13 mouse cellular contexts compared by ENCODE assay signal in the genomic region with DNA sequence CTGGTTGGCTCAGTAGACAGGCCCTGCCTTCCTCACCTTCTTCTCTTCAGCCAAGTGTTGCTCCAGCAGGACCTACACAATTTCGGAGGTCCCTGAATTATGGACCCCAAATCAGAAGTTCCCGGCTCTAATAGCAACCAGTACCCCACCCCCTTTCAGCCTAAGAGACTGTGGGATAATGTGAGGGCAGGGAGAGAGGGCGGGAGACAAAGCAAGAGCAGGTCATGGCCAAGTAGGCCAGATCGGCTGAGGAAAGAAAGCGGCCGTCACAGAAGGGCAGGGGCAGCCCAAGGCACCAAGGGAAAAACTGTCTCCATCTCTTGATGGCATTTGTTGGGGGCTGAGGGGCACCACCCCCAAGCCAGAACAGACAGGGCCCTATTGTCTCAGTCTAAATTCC. TPM values are rescaled to one million over a fixed set of nuclear protein-coding genes. Genes with fewer than 3 reads are reported as not detected.
DNase-seq lines count a peak whose midpoint lies in the region; ATAC-seq and TF ChIP-seq lines count a peak whose summit lies in the region.
"Had no signal": no experiment of that assay in that cellular context is flagged by ENCODE, and none has a peak within 500 bp of the region (broad histone marks: within the 10 kb centered on the region; RNA-seq: fewer than 3 reads in every experiment).

Egfl8 (minus strand) TSS at position 101 of the 400 bp plus-strand sequence.

- no peaks in the 10 kb centered on the region for H3K27me3 ChIP-seq in kidney, adult 2 months (replicated peaks; ENCODE audit: control insufficient read depth, insufficient read depth, low read length)
- no peaks in the 10 kb centered on the region for H3K27me3 ChIP-seq in kidney, embryonic 14.5 days (ENCODE audit: control insufficient read depth, insufficient read depth, low read length)
- H3K27me3 ChIP-seq in neural tube, embryonic 11.5 days (ENCODE audit: control insufficient read depth, insufficient read depth, low read length) = no peaks in the 10 kb centered on the region
- H3K27me3 ChIP-seq: limb, embryonic 13.5 days had no signal

- no peaks in the 10 kb centered on the region for H3K4me1 ChIP-seq in kidney, adult 2 months (ENCODE audit: control insufficient read depth, insufficient read depth, low read length)
- H3K4me1 ChIP-seq in kidney, embryonic 14.5 days (ENCODE audit: control insufficient read depth, insufficient read depth, low read length) = no peaks in the 10 kb centered on the region
- no peaks in the 10 kb centered on the region for H3K4me1 ChIP-seq in neural tube, embryonic 11.5 days (ENCODE audit: control insufficient read depth, insufficient read depth, low read length)
- peaks cover 17% of the 10 kb centered on the region for H3K4me1 ChIP-seq in olfactory bulb, adult 2 months (ENCODE audit: control insufficient read depth, insufficient read depth, low read length)
- H3K4me1 ChIP-seq: limb, embryonic 13.5 days had no signal

- no peaks in the 10 kb centered on the region; the same call in 1 of the 2 replicates for H3K36me3 ChIP-seq in kidney, adult 2 months (ENCODE audit: control insufficient read depth, insufficient read depth, low read length)
- H3K36me3 ChIP-seq in kidney, embryonic 14.5 days (ENCODE audit: control insufficient read depth, insufficient read depth, low read length) = peaks cover 53% of the 10 kb centered on the region
- peaks cover 10% of the 10 kb centered on the region for H3K36me3 ChIP-seq in neural tube, embryonic 11.5 days (ENCODE audit: control insufficient read depth, insufficient read depth, low read length)

- no peak for ATAC-seq in kidney, embryonic 14.5 days (ENCODE audit: low FRiP score, low TSS enrichment)
- no peak for ATAC-seq in neural tube, embryonic 11.5 days (ENCODE audit: insufficient read depth, low FRiP score, low TSS enrichment)
- ATAC-seq: inflammation-experienced regulatory T-cells, adult 6 months had no signal

- no peaks in the 10 kb centered on the region for H3K9me3 ChIP-seq in kidney, embryonic 14.5 days (ENCODE audit: control insufficient read depth, low read length)
- H3K9me3 ChIP-seq in neural tube, embryonic 11.5 days (ENCODE audit: control insufficient read depth, low read length) = no peaks in the 10 kb centered on the region
- H3K9me3 ChIP-seq: limb, embryonic 13.5 days had no signal

- no peak within 1 kb of the TSS for H3K4me3 ChIP-seq in kidney, adult 2 months (ENCODE audit: insufficient read depth, low read depth, low read length)
- H3K4me3 ChIP-seq in kidney, embryonic 14.5 days (ENCODE audit: low read length) = no peak within 1 kb of the TSS
- no peak within 1 kb of the TSS for H3K4me3 ChIP-seq in neural tube, embryonic 11.5 days (ENCODE audit: low read depth, low read length)
- no peak within 1 kb of the TSS for H3K4me3 ChIP-seq in olfactory bulb, adult 2 months (ENCODE audit: insufficient read depth, low read depth, low read length)
- H3K4me3 ChIP-seq: limb, embryonic 13.5 days; myocyte had no signal

- no peak within 1 kb of the TSS for H3K4me2 ChIP-seq in kidney, embryonic 14.5 days (replicated peaks; ENCODE audit: low read depth, low read length)
- no peak within 1 kb of the TSS for H3K4me2 ChIP-seq in neural tube, embryonic 11.5 days (ENCODE audit: low read depth)
- H3K4me2 ChIP-seq: limb, embryonic 13.5 days had no signal

- no peak for DNase-seq in adrenal gland, postnatal 4 days (ENCODE audit: low spot score in 2 of 2)
- DNase-seq in adrenal gland, postnatal 25 days = no peak
- DNase-seq in kidney, adult 2 months = no peak
- no peak for DNase-seq in neural tube, embryonic 11.5 days (ENCODE audit: low spot score)
- DNase-seq in neural tube, embryonic 10.5 days (ENCODE audit: extremely low spot score, low spot score) = no peak
- DNase-seq in thymus, postnatal 0 days (ENCODE audit: low spot score) = no peak
- DNase-seq: gastrocnemius, postnatal 25 days; lung, postnatal 10 days had no signal

- no peak for TF ChIP-seq POLR2A in kidney, adult 2 months (IDR thresholded peaks at IDR 0.05; ENCODE audit: low read depth, low read length)
- TF ChIP-seq POLR2A in olfactory bulb, adult 2 months (IDR thresholded peaks at IDR 0.05; ENCODE audit: insufficient read depth, low read depth, low read length) = no peak

- no peak for TF ChIP-seq CTCF in kidney, adult 2 months (conservative IDR thresholded peaks at IDR 0.05; ENCODE audit: insufficient read depth, insufficient read length, low read depth, low read length)
- no peak for TF ChIP-seq CTCF in olfactory bulb, adult 2 months (IDR thresholded peaks at IDR 0.05; ENCODE audit: insufficient read depth, low read depth, low read length)

- H3K27ac ChIP-seq in kidney, adult 2 months (ENCODE audit: insufficient read depth, low read depth, low read length) = peak within 1 kb of the TSS; percentile 27; the same call in 1 of the 2 replicates
- no peak within 1 kb of the TSS for H3K27ac ChIP-seq in kidney, embryonic 14.5 days (ENCODE audit: low read depth, low read length)
- H3K27ac ChIP-seq in neural tube, embryonic 11.5 days (ENCODE audit: low read depth, low read length) = peak within 1 kb of the TSS; percentile 21; the same call in 1 of the 2 replicates
- peak within 1 kb of the TSS; percentile 26; the same call in 1 of the 2 replicates for H3K27ac ChIP-seq in olfactory bulb, adult 2 months (ENCODE audit: insufficient read depth, low read depth, low read length)
- H3K27ac ChIP-seq: limb, embryonic 13.5 days had no signal

- H3K9ac ChIP-seq in kidney, embryonic 14.5 days (ENCODE audit: low read depth, low read length) = no peak within 1 kb of the TSS
- no peak within 1 kb of the TSS for H3K9ac ChIP-seq in neural tube, embryonic 11.5 days (ENCODE audit: low read length)
- H3K9ac ChIP-seq: limb, embryonic 13.5 days had no signal

- WGBS in kidney, adult 2 months = 67% methylated on average over 6 of the region's 6 CpGs
- 77% methylated on average over 6 of the region's 6 CpGs for WGBS in kidney, embryonic 14.5 days
- WGBS in neural tube, embryonic 11.5 days = 65% methylated on average over 6 of the region's 6 CpGs
- 56% methylated on average over 6 of the region's 6 CpGs for WGBS in olfactory bulb, adult 2 months

RNA-seq across cellular contexts. Expression of gene Egfl8, which starts in this region (rescaled TPM):
- 10 to 100 TPM; 10.8 to 14.2 TPM for total RNA-seq in adrenal gland, postnatal 4 days (2021)
- total RNA-seq in adrenal gland, postnatal 25 days (2021) = 3.0 and 3.8 TPM in 2 replicates
- 5.1 and 5.3 TPM in 2 replicates for polyA plus RNA-seq in kidney, adult 2 months (2012; rRNA removed)
- polyA plus RNA-seq in kidney, embryonic 14.5 days (2014; fragmentation: Nextera tagmentation; extraction: Ambion mirVana) = 3.2 and 3.6 TPM in 2 replicates
- 10.2 and 12.1 TPM in 2 replicates for polyA plus RNA-seq in neural tube, embryonic 11.5 days (2014; fragmentation: Nextera tagmentation; extraction: Ambion mirVana)
- not detected in 2 replicates for polyA plus RNA-seq in olfactory bulb, adult 2 months (2012; ENCODE audit: insufficient read depth, insufficient read length, low replicate concordance, missing spikeins)
- polyA plus RNA-seq in thymus, postnatal 0 days (2015; fragmentation: Nextera tagmentation; extraction: Ambion mirVana) = 3.1 and 3.3 TPM in 2 replicates
